Mouse (Mus musculus): ENCODE data around the gene Ttc26.

- TF ChIP-seq MAFK (IDR thresholded peaks at IDR 0.05; ENCODE audit: insufficient read depth, low read depth, low read length) (no peak), ZC3H11A (IDR thresholded peaks at IDR 0.05; ENCODE audit: borderline replicate concordance, low read depth, low read length) (no peak), CHD2 (IDR thresholded peaks at IDR 0.05; ENCODE audit: low read depth, low read length) (no peak)
These were observed 22.8 kb upstream of the Ttc26 start for GRCm38 (mm10) chr6:38358253-38359027.

Measured in ES-E14 (cell line).